Mouse (Mus musculus): ENCODE results near the gene C730034F03Rik. TPM values are rescaled to one million over a fixed set of nuclear protein-coding genes. Genes with fewer than 3 reads are reported as not detected.
A peak's percentile ranks its signal among the peaks of the same experiment; 100 is the strongest.

C730034F03Rik gene
- polyA plus RNA-seq, 1 experiment = 7.6 TPM

- H3K27me3 ChIP-seq (ENCODE audit: control insufficient read depth, insufficient read depth, low read length) = no peaks in the 10 kb centered on the region
- TF ChIP-seq POLR2A (IDR thresholded peaks at IDR 0.05; ENCODE audit: control insufficient read depth, low read depth, low read length) (no peak), CTCF (IDR thresholded peaks at IDR 0.05; ENCODE audit: control insufficient read depth, insufficient read depth, insufficient replicate concordance, low read depth, low read length) (no peak)
- H3K4me1 ChIP-seq (ENCODE audit: control insufficient read depth, insufficient read depth, low read length) = no peaks in the 10 kb centered on the region; the same call in 1 of the 2 replicates
- H3K4me3 ChIP-seq (ENCODE audit: control insufficient read depth, low read depth, low read length) = no peak overlapping the region
- H3K27ac ChIP-seq (ENCODE audit: control insufficient read depth, insufficient read depth, low read depth, low read length) = no peak overlapping the region
- H3K36me3 ChIP-seq (ENCODE audit: control insufficient read depth, insufficient read depth, low read length) = no peaks in the 10 kb centered on the region
Measured at GRCm38 (mm10) chr15:89463334-89464235, 34.2 kb downstream of the C730034F03Rik start.

DNA sequence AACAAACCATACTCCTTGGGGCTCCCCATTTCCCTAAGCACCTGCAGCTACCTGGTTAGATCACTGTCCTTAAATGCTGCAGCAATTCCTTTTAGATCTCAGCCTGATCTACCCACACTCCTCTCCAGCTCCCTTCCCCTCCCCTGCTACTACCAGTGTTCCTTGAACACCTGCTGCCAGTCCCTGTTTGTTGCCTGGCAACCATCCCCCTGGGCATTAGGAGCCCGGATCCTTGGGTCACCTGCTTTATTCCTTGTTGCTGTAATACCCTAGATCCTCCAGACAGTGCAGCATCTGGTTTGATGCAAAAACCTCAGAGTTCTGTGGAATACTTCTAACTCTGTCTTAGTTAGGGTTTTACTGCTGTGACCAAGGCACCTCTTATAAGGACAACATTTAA lies 35.7 kb downstream of the C730034F03Rik start:
- Histone ChIP-seq H3K4me1 (ENCODE audit: control insufficient read depth, insufficient read depth, low read length) (no peaks in the 10 kb centered on the region), H3K27ac (ENCODE audit: control insufficient read depth, insufficient read depth, low read depth, low read length) (no peak overlapping the region), H3K27me3 (ENCODE audit: control insufficient read depth, insufficient read depth, low read length) (no peaks in the 10 kb centered on the region), H3K36me3 (ENCODE audit: control insufficient read depth, insufficient read depth, low read length) (no peaks in the 10 kb centered on the region), H3K4me3 (ENCODE audit: control insufficient read depth, low read depth, low read length) (no peak overlapping the region)
- TF ChIP-seq CTCF (IDR thresholded peaks at IDR 0.05; ENCODE audit: control insufficient read depth, insufficient read depth, insufficient replicate concordance, low read depth, low read length) (no peak), POLR2A (IDR thresholded peaks at IDR 0.05; ENCODE audit: control insufficient read depth, low read depth, low read length) (no peak)

GRCm38 (mm10) chr15:89468577-89468976 lies 39.2 kb downstream of the C730034F03Rik start:
- no peak for TF ChIP-seq CTCF (IDR thresholded peaks at IDR 0.05; ENCODE audit: control insufficient read depth, insufficient read depth, insufficient replicate concordance, low read depth, low read length)
- no peak for TF ChIP-seq POLR2A (IDR thresholded peaks at IDR 0.05; ENCODE audit: control insufficient read depth, low read depth, low read length)
- H3K4me1 ChIP-seq (ENCODE audit: control insufficient read depth, insufficient read depth, low read length) = no peaks in the 10 kb centered on the region
- no peak overlapping the region for H3K4me3 ChIP-seq (ENCODE audit: control insufficient read depth, low read depth, low read length)
- H3K27ac ChIP-seq (ENCODE audit: control insufficient read depth, insufficient read depth, low read depth, low read length) = no peak overlapping the region
- H3K27me3 ChIP-seq (ENCODE audit: control insufficient read depth, insufficient read depth, low read length) = no peaks in the 10 kb centered on the region
- H3K36me3 ChIP-seq (ENCODE audit: control insufficient read depth, insufficient read depth, low read length) = no peaks in the 10 kb centered on the region

- H3K36me3 ChIP-seq (ENCODE audit: control insufficient read depth, insufficient read depth, low read length) = 0 out of 2 replicates have a peak, but pooled peaks cover 1% of the 10 kb centered on the region
- no peaks in the 10 kb centered on the region for H3K27me3 ChIP-seq (ENCODE audit: control insufficient read depth, insufficient read depth, low read length)
- H3K4me1 ChIP-seq (ENCODE audit: control insufficient read depth, insufficient read depth, low read length) = peaks cover 18% of the 10 kb centered on the region
- H3K4me3 ChIP-seq (ENCODE audit: control insufficient read depth, low read depth, low read length) = no peak overlapping the region
- TF ChIP-seq POLR2A (IDR thresholded peaks at IDR 0.05; ENCODE audit: control insufficient read depth, low read depth, low read length) = no peak
- no peak for TF ChIP-seq CTCF (IDR thresholded peaks at IDR 0.05; ENCODE audit: control insufficient read depth, insufficient read depth, insufficient replicate concordance, low read depth, low read length)
- H3K27ac ChIP-seq (ENCODE audit: control insufficient read depth, insufficient read depth, low read depth, low read length) = no peak overlapping the region
Measured at GRCm38 (mm10) chr15:89471476-89471875, 42.1 kb downstream of the C730034F03Rik start.

DNA sequence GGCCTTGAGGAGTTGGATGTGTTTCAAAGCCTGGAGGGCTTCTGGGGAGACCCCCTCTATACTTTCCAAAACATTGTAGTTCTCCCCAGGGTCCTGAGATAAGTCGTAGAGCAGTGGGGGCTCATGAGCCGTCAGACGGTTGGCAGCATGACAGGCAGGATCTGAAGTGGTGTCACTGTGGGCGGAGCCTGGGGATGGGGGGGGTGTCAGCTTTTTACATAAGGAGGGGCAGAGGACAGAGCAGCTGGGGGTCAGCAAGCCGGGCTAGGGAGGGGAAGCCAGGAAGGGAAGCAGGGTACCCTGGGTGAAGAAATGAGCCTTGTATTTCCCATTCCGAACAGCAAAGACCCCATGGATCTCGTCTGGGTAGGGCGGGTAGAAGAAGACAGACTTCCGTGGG lies 44.0 kb downstream of the C730034F03Rik start:
- no peak for TF ChIP-seq CTCF (IDR thresholded peaks at IDR 0.05; ENCODE audit: control insufficient read depth, insufficient read depth, insufficient replicate concordance, low read depth, low read length)
- no peak for TF ChIP-seq POLR2A (IDR thresholded peaks at IDR 0.05; ENCODE audit: control insufficient read depth, low read depth, low read length)

GRCm38 (mm10) chr15:89473921-89474320 lies 44.5 kb downstream of the C730034F03Rik start:
- Histone ChIP-seq H3K27me3 (ENCODE audit: control insufficient read depth, insufficient read depth, low read length) (no peaks in the 10 kb centered on the region), H3K27ac (ENCODE audit: control insufficient read depth, insufficient read depth, low read depth, low read length) (no peak overlapping the region), H3K4me3 (ENCODE audit: control insufficient read depth, low read depth, low read length) (peak overlapping the region; percentile 79), H3K36me3 (ENCODE audit: control insufficient read depth, insufficient read depth, low read length) (peaks cover 1% of the 10 kb centered on the region; the same call in 1 of the 2 replicates), H3K4me1 (ENCODE audit: control insufficient read depth, insufficient read depth, low read length) (peaks cover 25% of the 10 kb centered on the region)
- TF ChIP-seq CTCF (IDR thresholded peaks at IDR 0.05; ENCODE audit: control insufficient read depth, insufficient read depth, insufficient replicate concordance, low read depth, low read length) (no peak), POLR2A (IDR thresholded peaks at IDR 0.05; ENCODE audit: control insufficient read depth, low read depth, low read length) (no peak)

More for the DNA sequence above, 44.0 kb downstream of the C730034F03Rik start:
- Histone ChIP-seq H3K36me3 (ENCODE audit: control insufficient read depth, insufficient read depth, low read length) (peaks cover 1% of the 10 kb centered on the region; the same call in 1 of the 2 replicates), H3K27me3 (ENCODE audit: control insufficient read depth, insufficient read depth, low read length) (no peaks in the 10 kb centered on the region), H3K4me3 (ENCODE audit: control insufficient read depth, low read depth, low read length) (no peak overlapping the region), H3K4me1 (ENCODE audit: control insufficient read depth, insufficient read depth, low read length) (peaks cover 25% of the 10 kb centered on the region), H3K27ac (ENCODE audit: control insufficient read depth, insufficient read depth, low read depth, low read length) (no peak overlapping the region)

- no peaks in the 10 kb centered on the region for H3K27me3 ChIP-seq (ENCODE audit: control insufficient read depth, insufficient read depth, low read length)
- peaks cover 1% of the 10 kb centered on the region; the same call in 1 of the 2 replicates for H3K36me3 ChIP-seq (ENCODE audit: control insufficient read depth, insufficient read depth, low read length)
- TF ChIP-seq POLR2A (IDR thresholded peaks at IDR 0.05; ENCODE audit: control insufficient read depth, low read depth, low read length) (peak; percentile 22; the same call in 1 of the 2 replicates), CTCF (IDR thresholded peaks at IDR 0.05; ENCODE audit: control insufficient read depth, insufficient read depth, insufficient replicate concordance, low read depth, low read length) (no peak)
- H3K27ac ChIP-seq (ENCODE audit: control insufficient read depth, insufficient read depth, low read depth, low read length) = peak overlapping the region; percentile 63
- peaks cover 25% of the 10 kb centered on the region for H3K4me1 ChIP-seq (ENCODE audit: control insufficient read depth, insufficient read depth, low read length)
- H3K4me3 ChIP-seq (ENCODE audit: control insufficient read depth, low read depth, low read length) = peak overlapping the region; percentile 79
Measured at GRCm38 (mm10) chr15:89474596-89475292, 45.4 kb downstream of the C730034F03Rik start.

All from testis, adult 2 months (tissue).